Mouse (Mus musculus) ovary, adult 10 weeks (tissue): ENCODE measurements around the gene Llcfc1. TPM values are rescaled to one million over a fixed set of nuclear protein-coding genes. Genes with fewer than 3 reads are reported as not detected.

Source experiments
- polyA plus RNA-seq: library from polyadenylated mRNA; stranded (reverse); fragments of 350-450 nt; fragmentation: Illumina TruSeq; extraction: RNeasy Lipid Tissue Mini Kit (QIAGEN cat#74804); gene quantifications from one replicate; pipeline ENCODE4 v1.2.3, GENCODE M21; 2014

Llcfc1 gene
- polyA plus RNA-seq, result not detected

GRCm38 (mm10) chr6:41684131-41684530 is at the start of gene Llcfc1:
Llcfc1 (plus strand) TSS chr6:41684431.

GRCm38 (mm10) chr6:41636178-41636577 is 48.1 kb upstream of the Llcfc1 start, which contains the start of gene Trpv6:
Trpv6 (minus strand) TSS chr6:41636405.

DNA sequence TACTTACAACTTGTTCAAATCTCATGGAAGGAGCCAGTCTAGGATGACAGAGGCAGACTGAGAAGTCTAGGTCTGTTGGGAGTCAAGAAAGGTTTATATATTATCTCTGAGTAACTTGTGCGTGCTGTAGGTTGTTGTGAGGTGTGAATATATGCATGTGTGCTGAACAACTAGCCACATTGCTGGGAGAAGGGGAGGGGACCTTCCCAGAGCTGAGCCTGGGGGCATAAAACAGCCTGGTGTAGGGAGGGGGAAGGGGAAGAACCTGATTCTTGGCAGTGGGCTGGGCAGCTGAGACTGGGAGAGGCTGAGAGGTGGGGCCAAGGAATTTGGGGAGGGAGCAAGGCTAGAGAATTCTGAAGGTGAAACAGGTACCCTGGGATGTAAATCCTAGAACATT is 3.6 kb upstream of the Llcfc1 start, which contains the start of gene Trpv5:
Gene Trpv5 (minus strand): TSS at position 101 of the 400 bp plus-strand sequence.

DNA sequence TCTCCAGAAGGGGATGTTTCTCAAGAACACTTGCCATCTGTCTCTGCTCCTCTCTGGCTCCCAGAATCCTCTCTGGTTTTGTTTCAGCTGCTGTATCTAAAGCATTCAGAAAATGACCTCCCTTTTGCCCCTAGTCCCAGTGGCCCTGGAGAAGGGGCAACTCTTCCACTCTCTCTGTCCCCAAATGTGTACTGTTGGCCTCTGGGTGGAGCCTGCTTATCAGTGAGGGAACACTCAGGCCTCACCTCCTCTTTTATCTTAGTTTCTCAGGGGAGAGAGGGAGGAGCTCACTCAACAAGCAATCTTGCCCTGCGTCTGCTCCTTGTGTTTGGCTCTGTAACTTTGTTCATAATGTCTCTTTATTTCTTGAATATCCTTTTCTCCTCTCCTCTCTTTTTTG is 19.9 kb downstream of the Llcfc1 start, which contains the start of gene Kel:
Gene Kel (minus strand): TSS at position 217 of the 400 bp plus-strand sequence.

Other genes with a start within 250 kb of the Llcfc1 start
- not detected for gene Gm10334, start 238.3 kb upstream of the Llcfc1 start, polyA plus RNA-seq
- gene Prss1, start 225.5 kb upstream of the Llcfc1 start, polyA plus RNA-seq, result not detected
- gene Prss2, start 162.6 kb upstream of the Llcfc1 start, polyA plus RNA-seq, result 1.3 TPM
- gene Ephb6, start 78.9 kb upstream of the Llcfc1 start, polyA plus RNA-seq, result 0.31 TPM
- gene Trpv6, start 48.0 kb upstream of the Llcfc1 start, polyA plus RNA-seq, result 0.14 TPM
- not detected for gene Trpv5, start 3.7 kb upstream of the Llcfc1 start, polyA plus RNA-seq
- not detected for gene Kel, start 19.9 kb downstream of the Llcfc1 start, polyA plus RNA-seq
- gene Olfr459, start 90.7 kb downstream of the Llcfc1 start, polyA plus RNA-seq, result not detected
- gene Pip, start 163.1 kb downstream of the Llcfc1 start, polyA plus RNA-seq, result not detected
- gene Sval2, start 168.6 kb downstream of the Llcfc1 start, polyA plus RNA-seq, result not detected